Mouse (Mus musculus) liver, embryonic 11.5 days (tissue): ENCODE measurements around the gene Ubxn11. TPM values are rescaled to one million over a fixed set of nuclear protein-coding genes. Genes with fewer than 3 reads are reported as not detected.

Experiments
- ATAC-seq: fragments of 200-750 bp; cut with Nextera tagmentation; replicated peaks from 2 replicates; pipeline ENCODE4 v1.8.0; 2017; ENCODE audit warnings: moderate number of reproducible peaks, mild to moderate bottlenecking, moderate TSS enrichment, moderate library complexity; ENCODE audit not compliant: low FRiP score
- DNase-seq: peaks from one replicate; pipeline ENCODE4 v3.0.0-alpha.2; 2017; ENCODE audit warnings: low spot score
- H3K27ac ChIP-seq: fragments of 300-500 bp; sonication (generic); 2 replicates; pipeline ENCODE4 v1.5.1; 2014; ENCODE audit warnings: mild to moderate bottlenecking, low read depth, low read length, control low read depth
- H3K27me3 ChIP-seq: fragments of 300-500 bp; sonication (generic); replicated peaks from 2 replicates; pipeline ENCODE4 v1.6.1; 2014; ENCODE audit warnings: low read length, mixed read lengths; ENCODE audit not compliant: control insufficient read depth, insufficient read depth
- H3K36me3 ChIP-seq: fragments of 300-500 bp; sonication (generic); 2 replicates; pipeline ENCODE4 v1.6.1; 2014; ENCODE audit warnings: mild to moderate bottlenecking, low read length, moderate library complexity, mixed read lengths; ENCODE audit not compliant: control insufficient read depth, insufficient read depth
- H3K4me1 ChIP-seq: fragments of 300-500 bp; sonication (generic); replicated peaks from 2 replicates; pipeline ENCODE4 v1.6.1; 2014; ENCODE audit warnings: low read length, mixed read lengths; ENCODE audit not compliant: control insufficient read depth, insufficient read depth
- H3K4me2 ChIP-seq: fragments of 300-500 bp; sonication (generic); 2 replicates; pipeline ENCODE4 v1.6.1; 2014; ENCODE audit warnings: mild to moderate bottlenecking, control low read depth, moderate library complexity
- H3K4me3 ChIP-seq: fragments of 300-500 bp; sonication (generic); 2 replicates; pipeline ENCODE4 v1.5.1; 2014; ENCODE audit warnings: low read depth, low read length, control low read depth
- H3K9ac ChIP-seq: fragments of 300-500 bp; sonication (generic); 2 replicates; pipeline ENCODE4 v1.6.1; 2014; ENCODE audit warnings: low read depth, low read length, control low read depth
- H3K9me3 ChIP-seq: fragments of 300-500 bp; sonication (generic); 2 replicates; pipeline ENCODE4 v1.6.1; 2016; ENCODE audit warnings: low read length, inconsistent platforms, mixed read lengths; ENCODE audit not compliant: control insufficient read depth
- WGBS: fragments of 180-500 bp; shearing (Covaris S2); extraction: QIAGEN DNeasy Blood & Tissue Kit; methylation state at CpG from one replicate; pipeline ENCODE4 v1.1.7; 2014; 5-methylcytosine and 5-hydroxymethylcytosine counted together
- polyA plus RNA-seq: library from polyadenylated mRNA; unstranded; fragments of >200 nt; fragmentation: Nextera tagmentation; extraction: Ambion mirVana; gene quantifications from 2 replicates; pipeline ENCODE4 v1.2.1, GENCODE M21; 2014

Ubxn11 gene
- polyA plus RNA-seq, 1 experiment from 2014 or later = 5.6 TPM

- no peak for DNase-seq
- Histone ChIP-seq H3K4me1 (no peaks in the 10 kb centered on the region), H3K36me3 (peaks cover 4% of the 10 kb centered on the region; the same call in 1 of the 2 replicates), H3K4me2 (no peak overlapping the region), H3K27ac (no peak overlapping the region), H3K9me3 (no peaks in the 10 kb centered on the region), H3K4me3 (no peak overlapping the region), H3K9ac (no peak overlapping the region), H3K27me3 (no peaks in the 10 kb centered on the region)
- WGBS = 83% methylated on average over 3 of the region's 3 CpGs
- no peak for ATAC-seq
Observed at GRCm38 (mm10) chr4:134172391-134172790, 70.0 kb downstream of the Ubxn11 start.

Other genes with a start within 250 kb of the Ubxn11 start
- gene Rps6ka1, start 214.8 kb upstream of the Ubxn11 start, polyA plus RNA-seq = 66.5 and 74.7 TPM in 2 replicates
- 1,890 and 1,897 TPM in 2 replicates for gene Hmgn2, start 133.9 kb upstream of the Ubxn11 start, polyA plus RNA-seq
- 30.9 and 39.0 TPM in 2 replicates for gene Dhdds, start 101.7 kb upstream of the Ubxn11 start, polyA plus RNA-seq
- gene Lin28a, start 83.7 kb upstream of the Ubxn11 start, polyA plus RNA-seq = 5.8 TPM in 2 replicates
- not detected in 2 replicates for gene Zfp683, start 48.7 kb upstream of the Ubxn11 start, polyA plus RNA-seq
- gene Crybg2, start 41.8 kb upstream of the Ubxn11 start, polyA plus RNA-seq = 1.2 and 1.7 TPM in 2 replicates
- 16.4 TPM in 2 replicates for gene Cd52, start 7.5 kb upstream of the Ubxn11 start, polyA plus RNA-seq
- gene Sh3bgrl3, start 26.2 kb downstream of the Ubxn11 start, polyA plus RNA-seq = 257 and 281 TPM in 2 replicates
- 42.9 and 44.2 TPM in 2 replicates for gene Cep85, start 84.5 kb downstream of the Ubxn11 start, polyA plus RNA-seq
- gene Gm7534, start 100.4 kb downstream of the Ubxn11 start, polyA plus RNA-seq = not detected in 2 replicates
- gene Catsper4, start 124.8 kb downstream of the Ubxn11 start, polyA plus RNA-seq = not detected in 2 replicates
- gene Cnksr1, start 135.8 kb downstream of the Ubxn11 start, polyA plus RNA-seq = 0.26 and 0.51 TPM in 2 replicates
- 0.39 and 0.52 TPM in 2 replicates for gene E130218I03Rik, start 141.1 kb downstream of the Ubxn11 start, polyA plus RNA-seq
- gene Zfp593, start 143.0 kb downstream of the Ubxn11 start, polyA plus RNA-seq = 17.6 and 22.4 TPM in 2 replicates
- gene Gm30191, start 144.4 kb downstream of the Ubxn11 start, polyA plus RNA-seq = not detected in 2 replicates
- gene Grrp1, start 151.5 kb downstream of the Ubxn11 start, polyA plus RNA-seq = 2.5 and 3.8 TPM in 2 replicates
- gene Pdik1l, start 185.3 kb downstream of the Ubxn11 start, polyA plus RNA-seq = 19.3 and 20.0 TPM in 2 replicates
- 0.19 and 0.33 TPM in 2 replicates for gene Trim63, start 212.6 kb downstream of the Ubxn11 start, polyA plus RNA-seq
- not detected in 2 replicates for gene Slc30a2, start 240.6 kb downstream of the Ubxn11 start, polyA plus RNA-seq